Mouse (Mus musculus) retina, adult 2 months (tissue): ENCODE measurements around the gene Mapk3.

Experiments
- DNase-seq: peaks from one replicate; pipeline ENCODE4 v3.0.0-alpha.2; 2012; ENCODE audit warnings: low read depth, low spot score

Gene Mapk3

GRCm38 (mm10) chr7:126802134-126802889 lies 42.9 kb downstream of the Mapk3 start:
- DNase-seq = no peak

GRCm38 (mm10) chr7:126803181-126803580 lies 43.8 kb downstream of the Mapk3 start:
- DNase-seq = no peak

GRCm38 (mm10) chr7:126803751-126804150 lies 44.4 kb downstream of the Mapk3 start:
- DNase-seq = no peak

GRCm38 (mm10) chr7:126806956-126807355 lies 47.6 kb downstream of the Mapk3 start:
- no peak for DNase-seq

GRCm38 (mm10) chr7:126807405-126807804 lies 48.0 kb downstream of the Mapk3 start:
- DNase-seq = no peak

DNA sequence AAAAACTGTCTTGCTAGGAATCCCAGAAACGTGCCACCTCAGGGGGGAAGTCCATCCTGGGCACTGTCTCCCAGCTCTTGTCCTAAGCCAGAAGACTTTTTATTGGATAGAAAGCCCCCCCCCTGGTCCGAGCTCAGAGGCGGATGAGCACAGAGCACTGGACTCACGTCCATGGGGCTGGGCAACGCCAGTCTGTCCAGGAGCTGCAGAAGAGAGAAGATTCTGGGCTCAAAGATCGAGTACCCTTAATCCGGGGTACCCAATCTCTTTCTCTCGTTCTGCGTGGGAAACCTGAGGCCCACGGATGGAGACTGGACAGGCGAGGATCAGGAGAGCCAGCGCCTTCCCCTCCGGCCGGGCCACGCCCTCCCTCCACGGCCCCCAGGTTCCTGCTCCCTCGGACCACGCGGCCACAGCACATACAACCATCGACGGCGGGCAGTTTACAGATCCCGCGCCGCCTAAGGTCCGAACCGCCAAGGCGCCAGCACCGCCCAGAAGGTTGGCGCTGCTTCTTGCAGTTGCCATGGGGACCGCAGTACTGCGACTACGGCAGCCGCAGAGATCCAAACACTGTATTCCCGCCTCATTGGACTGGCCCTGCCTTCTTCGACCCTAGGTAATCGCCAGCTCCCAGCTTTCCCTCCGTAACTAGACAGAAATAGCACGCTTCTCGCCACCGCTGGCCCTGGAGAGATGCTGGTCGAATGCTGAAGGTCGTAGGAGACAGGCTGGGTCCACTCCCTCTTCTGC lies 49.5 kb downstream of the Mapk3 start:
- peak; percentile 63 for DNase-seq

GRCm38 (mm10) chr7:126809723-126810369 lies 50.4 kb downstream of the Mapk3 start:
- no peak for DNase-seq
